Mouse (Mus musculus): ENCODE results near the gene Cyth1. TPM values are rescaled to one million over a fixed set of nuclear protein-coding genes. Genes with fewer than 3 reads are reported as not detected.

Gene Cyth1
- total RNA-seq, 2 experiments from 2014 or later, result 88.0 to 91.7 TPM

- peak; percentile 65 to 82 for DNase-seq (ENCODE audit: low spot score in 2 of 2)
These were observed 6.0 kb upstream of the Cyth1 start for GRCm38 (mm10) chr11:118254159-118254951.

GRCm38 (mm10) chr11:118253447-118254158 lies 5.2 kb upstream of the Cyth1 start:
- DNase-seq (ENCODE audit: low spot score in 2 of 2), result no peak

- DNase-seq (ENCODE audit: low spot score in 2 of 2), result peak in 1 of 2 experiments; percentile 41
These were observed 606 bp upstream of the Cyth1 start for GRCm38 (mm10) chr11:118249012-118249383.

GRCm38 (mm10) chr11:118247359-118248095 lies 865 bp downstream of the Cyth1 start:
- peak in 1 of 2 experiments; percentile 35 for DNase-seq (ENCODE audit: low spot score in 2 of 2)

GRCm38 (mm10) chr11:118246724-118247123 lies 1.7 kb downstream of the Cyth1 start:
- DNase-seq (ENCODE audit: low spot score in 2 of 2), result no peak

- no peak for DNase-seq (ENCODE audit: low spot score in 2 of 2)
These were observed 3.3 kb downstream of the Cyth1 start for GRCm38 (mm10) chr11:118245130-118245529.

GRCm38 (mm10) chr11:118243627-118244261 lies 4.6 kb downstream of the Cyth1 start:
- no peak for DNase-seq (ENCODE audit: low spot score in 2 of 2)

- DNase-seq (ENCODE audit: low spot score in 2 of 2), result no peak
These were observed 5.9 kb downstream of the Cyth1 start for GRCm38 (mm10) chr11:118242506-118242905.

- DNase-seq (ENCODE audit: low spot score in 2 of 2), result no peak
These were observed 8.0 kb downstream of the Cyth1 start for GRCm38 (mm10) chr11:118240388-118240787.

- no peak for DNase-seq (ENCODE audit: low spot score in 2 of 2)
These were observed 8.9 kb downstream of the Cyth1 start for GRCm38 (mm10) chr11:118239281-118240198.

GRCm38 (mm10) chr11:118236520-118237190 lies 11.7 kb downstream of the Cyth1 start:
- DNase-seq (ENCODE audit: low spot score in 2 of 2), result no peak

- no peak for DNase-seq (ENCODE audit: low spot score in 2 of 2)
These were observed 13.5 kb downstream of the Cyth1 start for GRCm38 (mm10) chr11:118234929-118235328.

GRCm38 (mm10) chr11:118234500-118234899 lies 13.9 kb downstream of the Cyth1 start:
- DNase-seq (ENCODE audit: low spot score in 2 of 2), result no peak

- no peak for DNase-seq (ENCODE audit: low spot score in 2 of 2)
These were observed 14.5 kb downstream of the Cyth1 start for GRCm38 (mm10) chr11:118233924-118234323.

- no peak for DNase-seq (ENCODE audit: low spot score in 2 of 2)
These were observed 16.0 kb downstream of the Cyth1 start for GRCm38 (mm10) chr11:118232314-118232831.

GRCm38 (mm10) chr11:118229941-118230340 lies 18.5 kb downstream of the Cyth1 start:
- DNase-seq (ENCODE audit: low spot score in 2 of 2), result no peak

- DNase-seq (ENCODE audit: low spot score in 2 of 2), result no peak
These were observed 20.7 kb downstream of the Cyth1 start for GRCm38 (mm10) chr11:118227650-118228049.

- no peak for DNase-seq (ENCODE audit: low spot score in 2 of 2)
These were observed 21.5 kb downstream of the Cyth1 start for GRCm38 (mm10) chr11:118226850-118227249.

GRCm38 (mm10) chr11:118225862-118226261 lies 22.5 kb downstream of the Cyth1 start:
- DNase-seq (ENCODE audit: low spot score in 2 of 2), result no peak

Measured in layer of hippocampus, adult 18-20 months (tissue).